Mouse (Mus musculus) liver, adult 2 months (tissue): ENCODE measurements around the gene Dpp6. TPM values are rescaled to one million over a fixed set of nuclear protein-coding genes. Genes with fewer than 3 reads are reported as not detected.

Source experiments
- DNase-seq: peaks from one replicate; pipeline ENCODE4 v3.0.0-alpha.2; 2011; ENCODE audit warnings: low read depth, low spot score; ENCODE audit errors: extremely low read depth
- H3K27ac ChIP-seq: fragments of 200-500 bp; replicated peaks from 2 replicates; pipeline ENCODE4 v1.5.1; 2012; ENCODE audit warnings: low read depth, mild to moderate bottlenecking, control low read depth, inconsistent platforms, low read length; ENCODE audit not compliant: insufficient read depth
- H3K27me3 ChIP-seq: fragments of 200-500 bp; 2 replicates; pipeline ENCODE4 v1.6.1; 2012; ENCODE audit warnings: mild to moderate bottlenecking, moderate library complexity, low read length, inconsistent platforms; ENCODE audit not compliant: control insufficient read depth, insufficient read depth
- H3K36me3 ChIP-seq: fragments of 200-500 bp; 2 replicates; pipeline ENCODE4 v1.6.1; 2012; ENCODE audit warnings: low read length, inconsistent platforms; ENCODE audit not compliant: control insufficient read depth, insufficient read depth
- H3K4me1 ChIP-seq: fragments of 200-500 bp; 2 replicates; pipeline ENCODE4 v1.6.1; 2011; ENCODE audit warnings: low read length; ENCODE audit not compliant: control insufficient read depth, insufficient read depth
- H3K4me3 ChIP-seq: fragments of 200-500 bp; 2 replicates; pipeline ENCODE4 v1.5.1; 2011; ENCODE audit warnings: low read depth, mild to moderate bottlenecking, control low read depth, low read length, moderate library complexity; ENCODE audit not compliant: insufficient read depth
- H3K79me2 ChIP-seq: fragments of 200-500 bp; 2 replicates; pipeline ENCODE4 v1.6.1; 2012; ENCODE audit warnings: inconsistent platforms, mild to moderate bottlenecking, low read length, moderate library complexity; ENCODE audit not compliant: control insufficient read depth, insufficient read depth
- H3K9ac ChIP-seq: fragments of 200-500 bp; 2 replicates; pipeline ENCODE4 v1.6.1; 2012; ENCODE audit warnings: low read depth, mild to moderate bottlenecking, control low read depth, inconsistent platforms, low read length
- CTCF ChIP-seq: fragments of 200-500 bp; IDR thresholded peaks from 2 replicates; pipeline ENCODE4 v1.5.1; 2011; ENCODE audit warnings: low read depth, low read length, control low read depth
- POLR2A ChIP-seq: fragments of 200-500 bp; IDR thresholded peaks from 2 replicates; pipeline ENCODE4 v1.6.1; 2011; ENCODE audit warnings: low read length, control low read depth; ENCODE audit not compliant: insufficient read depth; ENCODE audit errors: extremely low read depth
- WGBS: fragments of 180-500 bp; shearing (Covaris S2); methylation state at CpG from one replicate; pipeline ENCODE4 v1.1.7; 2018; 5-methylcytosine and 5-hydroxymethylcytosine counted together
- polyA plus RNA-seq: library from polyadenylated mRNA; depleted of rRNA; stranded (reverse); fragments of >200 nt; gene quantifications from 2 replicates; pipeline ENCODE4 v1.2.3, GENCODE M21; 2012
- total RNA-seq: library from RNA; depleted of rRNA; stranded (reverse); fragments of >200 nt; gene quantifications from 2 replicates; pipeline ENCODE4 v1.2.3, GENCODE M21; 2014

Gene Dpp6
- total and polyA plus RNA-seq, 2 experiments = not detected

GRCm38 (mm10) chr5:27365946-27366345, 548.9 kb downstream of the Dpp6 start:
- 58% methylated on average over 2 of the region's 2 CpGs for WGBS
- no peak overlapping the region for H3K9ac ChIP-seq
- no peak overlapping the region for H3K27ac ChIP-seq
- DNase-seq = no peak
- no peaks in the 10 kb centered on the region for H3K27me3 ChIP-seq
- H3K79me2 ChIP-seq = no peaks in the 10 kb centered on the region
- H3K4me3 ChIP-seq = no peak overlapping the region
- no peaks in the 10 kb centered on the region for H3K4me1 ChIP-seq
- no peaks in the 10 kb centered on the region for H3K36me3 ChIP-seq
- no peak for TF ChIP-seq POLR2A
- TF ChIP-seq CTCF = no peak

- Histone ChIP-seq H3K27me3 (no peaks in the 10 kb centered on the region), H3K4me3 (no peak overlapping the region), H3K27ac (no peak overlapping the region), H3K4me1 (no peaks in the 10 kb centered on the region), H3K9ac (no peak overlapping the region), H3K79me2 (no peaks in the 10 kb centered on the region), H3K36me3 (no peaks in the 10 kb centered on the region)
- 61% methylated on average over 3 of the region's 3 CpGs for WGBS
- no peak for DNase-seq
- TF ChIP-seq CTCF (no peak), POLR2A (no peak)
These were observed 553.8 kb downstream of the Dpp6 start for GRCm38 (mm10) chr5:27370814-27371213.

GRCm38 (mm10) chr5:27373931-27374330, 556.9 kb downstream of the Dpp6 start:
- no peak overlapping the region for H3K4me3 ChIP-seq
- H3K36me3 ChIP-seq = no peaks in the 10 kb centered on the region
- 94% methylated on average over 1 of the region's 1 CpGs for WGBS
- no peak overlapping the region for H3K27ac ChIP-seq
- no peaks in the 10 kb centered on the region for H3K4me1 ChIP-seq
- no peaks in the 10 kb centered on the region for H3K79me2 ChIP-seq
- H3K9ac ChIP-seq = no peak overlapping the region
- H3K27me3 ChIP-seq = no peaks in the 10 kb centered on the region
- no peak for DNase-seq
- TF ChIP-seq CTCF (no peak), POLR2A (no peak)

GRCm38 (mm10) chr5:27375841-27376240, 558.8 kb downstream of the Dpp6 start:
- Histone ChIP-seq H3K79me2 (no peaks in the 10 kb centered on the region), H3K36me3 (no peaks in the 10 kb centered on the region), H3K27me3 (no peaks in the 10 kb centered on the region), H3K27ac (no peak overlapping the region), H3K9ac (no peak overlapping the region), H3K4me3 (no peak overlapping the region), H3K4me1 (no peaks in the 10 kb centered on the region)
- no peak for DNase-seq
- TF ChIP-seq POLR2A = no peak
- TF ChIP-seq CTCF = no peak
- 79% methylated on average over 3 of the region's 3 CpGs for WGBS

- TF ChIP-seq CTCF = no peak
- TF ChIP-seq POLR2A = no peak
- Histone ChIP-seq H3K9ac (no peak overlapping the region), H3K4me3 (no peak overlapping the region), H3K36me3 (no peaks in the 10 kb centered on the region), H3K27ac (no peak overlapping the region), H3K27me3 (no peaks in the 10 kb centered on the region), H3K4me1 (no peaks in the 10 kb centered on the region), H3K79me2 (no peaks in the 10 kb centered on the region)
- WGBS = 79% methylated on average over 4 of the region's 4 CpGs
- no peak for DNase-seq
These were observed 563.8 kb downstream of the Dpp6 start for GRCm38 (mm10) chr5:27380656-27381385.

GRCm38 (mm10) chr5:27398371-27398770, 581.4 kb downstream of the Dpp6 start:
- Histone ChIP-seq H3K4me1 (no peaks in the 10 kb centered on the region), H3K4me3 (no peak overlapping the region), H3K27ac (no peak overlapping the region), H3K79me2 (no peaks in the 10 kb centered on the region), H3K36me3 (no peaks in the 10 kb centered on the region), H3K27me3 (no peaks in the 10 kb centered on the region), H3K9ac (no peak overlapping the region)
- no peak for DNase-seq
- WGBS = 72% methylated on average over 3 of the region's 3 CpGs
- TF ChIP-seq POLR2A (no peak), CTCF (no peak)
